Mouse (Mus musculus) mouse trophoblast stem cell (cell line): Measurements from ENCODE around the gene Olfr1277.

Source experiments
- in situ Hi-C, 2 experiments: fragments of 300-500 bp; cut with MseI, MboI; formaldehyde crosslinking; loops; 2 replicates in 1 of 2; 3 replicates in 1 of 2; pipeline ENCODE4 v1.15.1; 2025

Gene Olfr1277

GRCm38 (mm10) chr2:111274006-111274405, at the start of gene Olfr1277:
Gene Olfr1277 (minus strand): TSS chr2:111274106.
- in situ Hi-C loops, result no loop called here

GRCm38 (mm10) chr2:111313717-111314116, 39.8 kb upstream of the Olfr1277 start, which contains the start of gene Olfr1280:
Gene Olfr1280 (plus strand): TSS chr2:111314017.
- in situ Hi-C loops, result no loop called here

GRCm38 (mm10) chr2:111300374-111300773, 26.5 kb upstream of the Olfr1277 start, which contains the start of gene Olfr1279:
Gene Olfr1279 (plus strand): TSS chr2:111300635.
- in situ Hi-C loops, result no loop called here

GRCm38 (mm10) chr2:111298541-111298940, 24.6 kb upstream of the Olfr1277 start:
- in situ Hi-C loops, result no loop called here

GRCm38 (mm10) chr2:111289836-111290235, 15.9 kb upstream of the Olfr1277 start, which contains the start of gene Olfr1278:
Gene Olfr1278 (plus strand): TSS chr2:111290136.
- in situ Hi-C loops, result no loop called here

- in situ Hi-C loops, result no loop called here
Measured at GRCm38 (mm10) chr2:111254216-111254615, 19.7 kb downstream of the Olfr1277 start, which contains the start of gene Olfr1276. Gene Olfr1276 (plus strand): TSS chr2:111254516.

- in situ Hi-C loops, result no loop called here
Measured at GRCm38 (mm10) chr2:111235186-111235585, 38.7 kb downstream of the Olfr1277 start, which contains the start of gene Olfr1275. Gene Olfr1275 (minus strand): TSS chr2:111235286.

GRCm38 (mm10) chr2:111229502-111229901, 44.4 kb downstream of the Olfr1277 start, which contains the start of gene 4930430A15Rik:
Gene 4930430A15Rik (minus strand): TSS chr2:111229602.
- in situ Hi-C loops, result no loop called here
